Mouse (Mus musculus) kidney, adult 2 months (tissue): ENCODE data around the gene Fbxw20. TPM values are rescaled to one million over a fixed set of nuclear protein-coding genes. Genes with fewer than 3 reads are reported as not detected.
"Not testable (repeated sequence)": the region's sequence is repeated elsewhere in the genome, so short reads cannot be mapped to it uniquely, and the experiment has no call there.

Experiments
- DNase-seq: peaks from one replicate; pipeline ENCODE4 v3.0.0; 2021
- H3K27ac ChIP-seq: fragments of 200-500 bp; 2 replicates; pipeline ENCODE4 v1.5.1; 2012; ENCODE audit warnings: low read depth, low read length, control low read depth, inconsistent platforms; ENCODE audit not compliant: insufficient read depth
- H3K27me3 ChIP-seq: fragments of 200-500 bp; replicated peaks from 2 replicates; pipeline ENCODE4 v1.6.1; 2012; ENCODE audit warnings: mild to moderate bottlenecking, moderate library complexity, low read length, inconsistent platforms; ENCODE audit not compliant: control insufficient read depth, insufficient read depth
- H3K36me3 ChIP-seq: fragments of 200-500 bp; 2 replicates; pipeline ENCODE4 v1.6.1; 2012; ENCODE audit warnings: mild to moderate bottlenecking, moderate library complexity, low read length, inconsistent platforms; ENCODE audit not compliant: control insufficient read depth, insufficient read depth
- H3K4me1 ChIP-seq: fragments of 200-500 bp; 2 replicates; pipeline ENCODE4 v1.6.1; 2011; ENCODE audit warnings: low read length; ENCODE audit not compliant: control insufficient read depth, insufficient read depth
- H3K4me3 ChIP-seq: fragments of 200-500 bp; 2 replicates; pipeline ENCODE4 v1.5.1; 2011; ENCODE audit warnings: mild to moderate bottlenecking, low read depth, low read length, control low read depth; ENCODE audit not compliant: insufficient read depth
- CTCF ChIP-seq: fragments of 200-500 bp; conservative IDR thresholded peaks from 2 replicates; pipeline ENCODE4 v1.5.1; 2011; ENCODE audit warnings: low read depth, mild to moderate bottlenecking, control low read depth, low read length, moderate library complexity, mixed read lengths; ENCODE audit not compliant: insufficient read depth, insufficient read length
- POLR2A ChIP-seq: fragments of 200-500 bp; IDR thresholded peaks from one replicate; pipeline ENCODE4 v1.6.1; 2011; ENCODE audit warnings: low read depth, low read length, control low read depth
- WGBS: fragments of 180-500 bp; shearing (Covaris S2); methylation state at CpG from one replicate; pipeline ENCODE4 v1.1.7; 2018; 5-methylcytosine and 5-hydroxymethylcytosine counted together
- polyA plus RNA-seq: library from polyadenylated mRNA; depleted of rRNA; stranded (reverse); fragments of >200 nt; gene quantifications from 2 replicates; pipeline ENCODE4 v1.2.3, GENCODE M21; 2012; rRNA removed

The Fbxw20 gene
- polyA plus RNA-seq, result not detected in 2 replicates

DNA sequence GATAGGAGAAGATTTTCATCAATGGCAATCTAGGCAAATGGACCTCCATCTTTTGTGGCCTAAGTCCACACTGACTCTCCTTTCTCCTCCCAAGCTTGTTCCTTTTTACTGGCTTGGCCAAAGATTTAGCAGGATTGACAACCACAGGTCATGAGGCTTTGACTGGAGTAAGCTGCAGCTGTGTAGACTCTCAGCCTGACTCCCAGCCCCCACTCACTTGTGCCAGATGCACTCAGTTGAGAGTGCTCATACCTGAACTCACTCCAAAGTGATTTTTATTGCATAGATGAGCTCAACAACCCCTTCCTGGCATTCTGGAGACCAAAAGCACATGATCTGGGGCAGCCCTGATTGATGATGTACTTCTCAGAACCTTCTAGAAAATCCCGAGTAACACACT, at the start of gene Fbxw20:
Gene Fbxw20 (minus strand): TSS at position 101 of the 400 bp plus-strand sequence.
- 81% methylated on average over 1 of the region's 1 CpGs for WGBS
- no peaks in the 10 kb centered on the region for H3K36me3 ChIP-seq
- no peak within 1 kb of the TSS for H3K4me3 ChIP-seq
- no peaks in the 10 kb centered on the region for H3K4me1 ChIP-seq
- no peak within 1 kb of the TSS for H3K27ac ChIP-seq
- TF ChIP-seq CTCF, result no peak
- TF ChIP-seq POLR2A, result no peak
- no peaks in the 10 kb centered on the region for H3K27me3 ChIP-seq
- DNase-seq, result no peak

DNA sequence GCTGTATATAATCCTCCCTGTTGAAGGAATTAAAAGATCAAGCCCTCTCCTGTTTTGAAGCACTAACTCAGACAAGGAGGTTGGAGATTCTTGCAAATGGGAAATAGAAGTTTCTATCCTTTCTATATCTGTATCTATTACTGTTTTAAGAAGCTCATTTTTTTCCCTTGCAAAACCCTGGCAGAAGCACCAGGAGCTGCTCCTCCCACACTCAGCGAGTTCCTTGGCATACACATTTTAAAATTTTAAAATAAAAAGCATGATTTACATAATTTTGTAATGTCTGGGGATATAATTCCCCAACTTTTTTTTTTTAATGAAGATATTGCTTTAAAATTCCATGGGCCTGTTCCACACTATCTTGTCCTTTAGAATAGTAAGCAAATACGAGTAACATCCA, 28.5 kb upstream of the Fbxw20 start:
- DNase-seq, result no peak
- TF ChIP-seq CTCF, result no peak
- TF ChIP-seq POLR2A, result no peak
- Histone ChIP-seq H3K4me1 (no peaks in the 10 kb centered on the region), H3K27me3 (no peaks in the 10 kb centered on the region; the same call in 1 of the 2 replicates), H3K36me3 (no peaks in the 10 kb centered on the region), H3K27ac (no peak overlapping the region), H3K4me3 (no peak overlapping the region)
- 74% methylated on average over 2 of the region's 2 CpGs for WGBS

DNA sequence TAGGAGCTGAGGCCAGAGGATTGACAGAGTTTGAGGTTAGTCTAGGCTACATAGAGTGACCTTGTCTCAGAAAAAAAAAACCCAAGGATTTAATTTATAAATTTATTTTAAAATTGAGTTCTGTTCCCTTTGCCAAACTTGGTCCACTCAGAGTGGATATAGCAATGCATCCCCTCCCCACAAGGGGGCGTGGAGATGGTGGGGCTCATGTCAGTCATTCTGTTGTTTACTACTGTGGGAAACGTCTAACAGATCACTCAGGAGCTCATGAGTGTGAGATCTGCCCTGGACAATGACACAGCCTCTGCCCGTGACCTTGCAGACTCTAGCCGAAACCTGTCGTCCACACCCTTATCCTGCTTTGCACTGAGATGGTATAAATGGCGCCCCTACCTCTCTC, 16.1 kb downstream of the Fbxw20 start:
- no peak for DNase-seq
- TF ChIP-seq POLR2A, result no peak
- TF ChIP-seq CTCF, result 0 out of 2 replicates have a peak, but pooled peaks have one; percentile 16
- Histone ChIP-seq H3K4me1 (no peaks in the 10 kb centered on the region), H3K27me3 (no peaks in the 10 kb centered on the region), H3K36me3 (no peaks in the 10 kb centered on the region), H3K27ac (no peak overlapping the region), H3K4me3 (no peak overlapping the region)
- WGBS, result 61% methylated on average over 6 of the region's 6 CpGs

DNA sequence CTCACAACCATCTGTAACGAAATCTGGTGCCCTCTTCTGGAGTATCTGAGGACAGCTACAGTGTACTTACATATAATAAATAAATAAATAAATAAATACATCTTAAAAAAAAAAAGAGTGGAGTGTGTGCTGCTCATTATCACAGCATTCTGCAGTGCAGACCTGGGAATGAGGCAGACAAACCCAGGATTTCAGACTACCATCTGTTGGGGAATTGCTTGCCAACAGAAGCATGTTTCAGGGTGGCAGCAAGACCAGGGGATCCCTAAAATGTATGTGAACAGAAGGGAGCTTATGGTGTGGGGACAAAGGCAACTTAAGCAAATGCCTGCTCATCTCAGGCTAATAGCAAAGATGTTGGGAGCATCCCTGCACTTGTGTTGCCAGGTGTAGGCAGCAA, 33.2 kb downstream of the Fbxw20 start:
- 68% methylated on average over 1 of the region's 1 CpGs for WGBS
- H3K27me3 ChIP-seq, DNase-seq, H3K36me3 ChIP-seq, H3K4me3 ChIP-seq, H3K4me1 ChIP-seq, H3K27ac ChIP-seq: not testable (repeated sequence)

DNA sequence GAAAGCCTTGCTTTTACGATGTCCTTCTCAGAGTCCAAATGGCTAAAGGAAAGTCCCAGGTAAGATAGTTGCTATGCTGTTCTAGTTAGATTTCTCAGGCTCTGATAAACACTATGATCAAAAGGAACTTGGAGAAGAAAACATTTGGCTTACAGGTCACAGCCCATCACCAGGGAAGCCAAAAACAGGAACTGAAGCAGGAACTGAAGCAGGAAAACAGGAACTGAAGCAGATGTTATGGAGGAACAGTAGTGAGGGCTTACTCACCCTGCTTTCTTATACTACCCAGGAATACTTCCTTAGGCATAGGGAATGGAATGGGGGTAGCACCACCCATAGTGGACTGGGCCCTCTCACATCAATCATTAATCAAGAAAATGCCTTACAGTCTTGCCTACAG, 34.2 kb downstream of the Fbxw20 start:
- Histone ChIP-seq H3K27ac (no peak overlapping the region), H3K4me3 (no peak overlapping the region), H3K27me3 (no peaks in the 10 kb centered on the region), H3K36me3 (no peaks in the 10 kb centered on the region), H3K4me1 (no peaks in the 10 kb centered on the region)
- 86% methylated on average over 1 of the region's 1 CpGs for WGBS
- DNase-seq, result no peak
- TF ChIP-seq CTCF (no peak), POLR2A (no peak)

DNA sequence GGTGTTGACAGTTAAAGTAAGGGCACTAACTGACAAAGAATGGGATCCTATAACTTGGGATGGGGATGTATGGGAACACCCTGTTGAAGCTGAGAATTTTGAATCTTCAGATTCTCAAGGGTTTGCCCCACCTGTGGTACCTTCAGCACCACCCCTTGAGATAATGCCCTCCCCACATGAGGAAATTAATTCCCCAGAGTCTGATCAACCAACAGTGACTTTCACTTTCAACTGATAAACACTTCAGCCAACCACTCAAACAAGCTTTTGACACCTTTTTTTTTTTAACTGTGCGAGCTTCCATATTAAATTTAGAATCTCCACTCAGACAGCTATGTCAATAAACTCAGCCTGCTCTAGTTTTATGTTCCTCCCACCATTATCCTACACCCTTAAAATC, 35.2 kb downstream of the Fbxw20 start:
- Histone ChIP-seq H3K27ac (no peak overlapping the region), H3K36me3 (no peaks in the 10 kb centered on the region), H3K4me3 (no peak overlapping the region), H3K27me3 (no peaks in the 10 kb centered on the region), H3K4me1 (no peaks in the 10 kb centered on the region)
- TF ChIP-seq CTCF (no peak), POLR2A (no peak)
- 59% methylated on average over 1 of the region's 1 CpGs for WGBS
- no peak for DNase-seq

DNA sequence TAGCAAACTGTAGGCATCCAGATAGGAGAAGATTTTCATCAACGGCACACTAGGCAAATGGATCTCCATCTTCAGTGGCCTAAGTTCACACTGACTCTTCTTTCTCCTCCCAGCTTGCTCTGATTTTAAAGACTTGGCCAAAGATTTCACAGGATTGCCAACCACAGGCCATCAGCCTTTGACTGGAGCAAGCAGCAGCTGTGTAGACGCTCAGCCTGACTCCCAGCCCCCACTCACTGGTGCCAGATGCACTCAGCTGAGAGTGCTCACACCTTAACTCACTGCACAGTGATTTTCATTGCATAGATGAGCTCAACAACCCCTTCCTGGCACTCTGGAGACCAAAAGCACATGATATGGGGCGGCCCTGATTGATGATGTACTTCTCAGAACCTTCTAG, 38.7 kb downstream of the Fbxw20 start, which contains the start of gene Fbxw13:
Gene Fbxw13 (minus strand): TSS at position 101 of the 400 bp plus-strand sequence.
- H3K36me3 ChIP-seq, H3K4me3 ChIP-seq, H3K27me3 ChIP-seq, H3K27ac ChIP-seq, H3K4me1 ChIP-seq, DNase-seq: not testable (repeated sequence)
- 86% methylated on average over 3 of the region's 3 CpGs for WGBS

DNA sequence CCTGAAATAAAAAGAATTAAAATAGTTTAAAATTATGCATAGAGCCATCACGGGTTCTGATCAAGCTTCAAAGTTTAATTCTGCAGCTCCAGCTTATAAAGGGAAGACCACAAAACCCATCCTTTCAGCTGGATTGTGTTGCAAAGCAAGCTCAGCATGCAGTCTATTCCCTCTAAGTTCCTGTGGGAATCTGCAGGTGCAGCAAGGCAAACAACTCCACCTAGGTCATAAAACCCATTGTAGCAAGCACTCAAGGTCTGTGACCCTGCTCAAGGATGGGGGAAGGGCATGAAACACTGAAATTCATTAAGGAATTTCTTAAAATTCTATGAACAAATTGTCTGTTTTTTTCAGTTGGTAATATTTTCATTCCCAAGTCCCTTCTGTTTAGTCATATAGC, 57.3 kb downstream of the Fbxw20 start:
- TF ChIP-seq CTCF (no peak), POLR2A (no peak)
- no peaks in the 10 kb centered on the region for H3K27me3 ChIP-seq
- 80% methylated on average over 1 of the region's 1 CpGs for WGBS

More for the DNA sequence above, 57.3 kb downstream of the Fbxw20 start:
- no peak for DNase-seq
- Histone ChIP-seq H3K4me3 (no peak overlapping the region), H3K36me3 (no peaks in the 10 kb centered on the region), H3K27ac (no peak overlapping the region), H3K4me1 (no peaks in the 10 kb centered on the region)
